Mouse (Mus musculus) megakaryocyte, embryonic 14.5 days (primary cell): ENCODE measurements at regions not wholly inside any gene's neighbourhood (a gene's known extent, or its start where the extent isn't known, plus 50 kb on each side); places are given as distances from the start of the nearest gene placed in this dataset.

ENCODE experiments used
- FLI1 ChIP-seq: IDR thresholded peaks from 2 replicates; pipeline ENCODE4 v1.6.1; 2012; ENCODE audit warnings: low read length, inconsistent platforms, mixed read lengths
- GATA1 ChIP-seq: IDR thresholded peaks from 3 replicates; pipeline ENCODE4 v1.6.1; 2012; ENCODE audit warnings: mixed read lengths, low read length, inconsistent platforms, borderline replicate concordance

DNA sequence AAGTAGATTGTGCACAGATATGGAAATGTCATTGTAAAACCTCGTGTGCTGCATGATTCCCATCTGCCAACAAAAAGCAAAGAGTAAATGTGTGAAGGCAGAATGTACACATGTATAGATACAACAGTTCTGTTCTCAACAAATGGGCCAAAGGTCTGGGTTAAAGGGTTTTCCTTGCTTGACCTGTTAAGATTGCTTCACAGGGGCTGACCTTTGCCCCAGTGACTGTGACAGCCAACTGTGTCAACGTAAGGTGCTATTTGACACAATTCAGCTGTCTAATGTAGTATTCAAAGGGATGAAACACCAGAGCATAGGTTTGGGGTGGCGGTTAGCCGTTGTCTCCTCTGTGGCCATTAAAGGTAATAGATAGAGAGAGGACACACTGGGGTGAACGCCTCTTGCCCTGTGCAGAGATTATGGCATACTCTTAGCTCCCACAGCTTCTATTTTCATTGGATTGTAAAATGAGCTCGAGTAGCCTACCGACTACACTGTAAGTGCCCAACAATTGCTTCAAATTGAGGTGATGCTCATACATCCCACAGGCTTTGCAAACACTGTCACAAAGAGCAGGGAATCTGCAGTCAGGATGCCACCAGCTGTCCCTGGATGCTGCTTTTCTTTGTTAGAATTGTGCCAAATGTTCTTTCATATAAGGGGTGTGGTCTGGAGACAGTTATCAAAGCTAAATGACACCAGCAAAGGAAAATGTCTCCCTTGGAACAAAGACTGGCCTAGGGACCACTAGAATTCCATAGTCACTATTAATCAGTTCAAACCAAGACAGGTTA, 513.0 kb upstream of the Gulo start:
- TF ChIP-seq GATA1 = no peak
- no peak for TF ChIP-seq FLI1
